Mouse (Mus musculus): Measurements from ENCODE around the gene Immt. TPM values are rescaled to one million over a fixed set of nuclear protein-coding genes. Genes with fewer than 3 reads are reported as not detected.

The Immt gene
- polyA plus RNA-seq, 1 experiment from 2014 or later = 271 TPM

Other genes starting within 250 kb of the Immt start
- gene Kdm3a, start 198.3 kb upstream of the Immt start, polyA plus RNA-seq (2016; fragmentation: Nextera tagmentation; extraction: Ambion mirVana) = 42.8 and 43.9 TPM in 2 replicates
- gene Reep1, start 123.8 kb upstream of the Immt start, polyA plus RNA-seq (2016; fragmentation: Nextera tagmentation; extraction: Ambion mirVana) = 21.2 and 24.9 TPM in 2 replicates
- gene Mrpl35, start 4.4 kb upstream of the Immt start, polyA plus RNA-seq (2016; fragmentation: Nextera tagmentation; extraction: Ambion mirVana) = 64.7 and 68.8 TPM in 2 replicates
- gene Ptcd3, start 77.4 kb downstream of the Immt start, polyA plus RNA-seq (2016; fragmentation: Nextera tagmentation; extraction: Ambion mirVana) = 140 and 141 TPM in 2 replicates
- gene Polr1a, start 77.7 kb downstream of the Immt start, polyA plus RNA-seq (2016; fragmentation: Nextera tagmentation; extraction: Ambion mirVana) = 37.8 and 40.0 TPM in 2 replicates

Measured in heart, embryonic 10.5 days (tissue).